ENCODE assay signal across 19 mouse cellular contexts in the genomic region with DNA sequence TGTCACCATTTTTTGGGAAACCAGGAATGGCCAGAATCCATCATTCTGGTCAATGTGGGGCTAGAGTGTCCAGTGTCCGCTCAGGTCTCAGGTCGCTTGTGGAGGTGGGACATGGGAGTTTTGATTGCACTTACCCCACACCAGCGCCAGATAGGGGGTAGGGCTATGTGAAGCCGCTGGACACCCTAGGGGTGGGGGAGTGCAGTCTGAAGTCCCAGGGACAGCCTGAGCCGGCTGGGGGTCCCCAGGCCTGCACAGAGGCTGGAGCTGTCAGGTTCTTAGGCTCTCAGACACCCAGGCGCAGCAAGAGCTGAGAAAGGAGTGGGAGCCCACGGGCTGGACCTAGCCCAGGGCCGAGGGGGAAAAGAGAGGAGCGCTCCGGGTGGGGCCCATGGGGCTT.
"Had no signal": no experiment of that assay in that cellular context is flagged by ENCODE, and none has a peak within 500 bp of the region (broad histone marks: within the 10 kb centered on the region; RNA-seq: fewer than 3 reads in every experiment).

No protein-coding gene starts in this region.

- H3K9ac ChIP-seq: liver, embryonic 14.5 days; liver, postnatal 0 days; lung, embryonic 14.5 days; midbrain, embryonic 12.5 days; neural tube, embryonic 13.5 days; stomach, embryonic 15.5 days had no signal

- H3K9me3 ChIP-seq: midbrain, embryonic 12.5 days; stomach, embryonic 15.5 days had no signal

- ATAC-seq: inflammation-experienced regulatory T-cells, adult 6 months; intestine, embryonic 16.5 days; liver, postnatal 0 days; lung, postnatal 0 days had no signal

- H3K27me3 ChIP-seq: midbrain, embryonic 12.5 days; neural tube, embryonic 13.5 days; stomach, embryonic 15.5 days had no signal

- H3K27ac ChIP-seq: liver, embryonic 14.5 days; macrophage; midbrain, embryonic 12.5 days; neural tube, embryonic 13.5 days; stomach, embryonic 15.5 days had no signal

- DNase-seq: kidney, adult 18-20 months; kidney, adult 9 months; kidney, postnatal 4 days; liver, postnatal 0 days; lung, embryonic 14.5 days; retina, postnatal 1 day; right cerebral cortex, postnatal 25 days; spleen, adult 18-20 months; thymus, postnatal 25 days had no signal

- H3K4me1 ChIP-seq: midbrain, embryonic 12.5 days; stomach, embryonic 15.5 days had no signal

- H3K4me2 ChIP-seq: liver, embryonic 11.5 days; lung, embryonic 14.5 days; midbrain, embryonic 12.5 days; neural tube, embryonic 13.5 days; stomach, embryonic 15.5 days had no signal

- H3K4me3 ChIP-seq: midbrain, embryonic 12.5 days; myocyte; neural tube, embryonic 13.5 days; stomach, embryonic 15.5 days had no signal

- H3K36me3 ChIP-seq: midbrain, embryonic 12.5 days; stomach, embryonic 15.5 days had no signal
